Mouse (Mus musculus) stomach, embryonic 14.5 days (tissue): ENCODE results near the gene Pth2. TPM values are rescaled to one million over a fixed set of nuclear protein-coding genes. Genes with fewer than 3 reads are reported as not detected.

Experiments
- ATAC-seq: fragments of 200-750 bp; cut with Nextera tagmentation; 2 replicates; pipeline ENCODE4 v1.8.0; 2017; ENCODE audit warnings: low read depth, moderate TSS enrichment; ENCODE audit not compliant: insufficient number of reproducible peaks, insufficient read depth, low FRiP score
- H3K27ac ChIP-seq: fragments of 300-500 bp; sonication (generic); 2 replicates; pipeline ENCODE4 v1.5.1; 2014; ENCODE audit warnings: mild to moderate bottlenecking, low read length, moderate library complexity, mixed read lengths
- H3K27me3 ChIP-seq: fragments of 300-500 bp; sonication (generic); 2 replicates; pipeline ENCODE4 v1.6.1; 2014; ENCODE audit warnings: low read length, control low read depth, mixed read lengths; ENCODE audit not compliant: control insufficient read depth, insufficient read depth
- H3K36me3 ChIP-seq: fragments of 300-500 bp; sonication (generic); 2 replicates; pipeline ENCODE4 v1.6.1; 2014; ENCODE audit warnings: mild to moderate bottlenecking, control low read depth, low read length, moderate library complexity, mixed read lengths; ENCODE audit not compliant: control insufficient read depth, insufficient read depth
- H3K4me1 ChIP-seq: fragments of 300-500 bp; sonication (generic); 2 replicates; pipeline ENCODE4 v1.6.1; 2014; ENCODE audit warnings: low read length, control low read depth, mixed read lengths; ENCODE audit not compliant: control insufficient read depth, insufficient read depth
- H3K4me2 ChIP-seq: fragments of 300-500 bp; sonication (generic); replicated peaks from 2 replicates; pipeline ENCODE4 v1.6.1; 2014; ENCODE audit warnings: low read depth, low read length, control low read depth
- H3K4me3 ChIP-seq: fragments of 300-500 bp; sonication (generic); 2 replicates; pipeline ENCODE4 v1.5.1; 2014; ENCODE audit warnings: low read depth, low read length, control low read depth
- H3K9ac ChIP-seq: fragments of 300-500 bp; sonication (generic); replicated peaks from 2 replicates; pipeline ENCODE4 v1.6.1; 2014; ENCODE audit warnings: low read depth, mild to moderate bottlenecking, control low read depth, low read length, moderate library complexity, mixed read lengths
- H3K9me3 ChIP-seq: fragments of 300-500 bp; sonication (generic); 2 replicates; pipeline ENCODE4 v1.6.1; 2016; ENCODE audit warnings: low read depth, low read length, control low read depth; ENCODE audit not compliant: control insufficient read depth
- WGBS: fragments of 180-500 bp; shearing (Covaris S2); extraction: QIAGEN DNeasy Blood & Tissue Kit; methylation state at CpG from one replicate; pipeline ENCODE4 v1.1.7; 2014; 5-methylcytosine and 5-hydroxymethylcytosine counted together
- polyA plus RNA-seq: library from polyadenylated mRNA; unstranded; fragments of >200 nt; fragmentation: Nextera tagmentation; extraction: Ambion mirVana; gene quantifications from 2 replicates; pipeline ENCODE4 v1.2.1, GENCODE M21; 2014

Gene Pth2
- polyA plus RNA-seq, 1 experiment from 2014 or later, result not detected

- H3K27ac ChIP-seq, result no peak within 1 kb of the TSS
- peak within 1 kb of the TSS; percentile 35 for H3K4me3 ChIP-seq
- H3K27me3 ChIP-seq, result peaks cover 54% of the 10 kb centered on the region
- peak within 1 kb of the TSS; percentile 70 for H3K4me2 ChIP-seq
- 0 out of 2 replicates have a peak within 1 kb of the TSS, but pooled peaks have one; percentile 22 for H3K9ac ChIP-seq
- no peaks in the 10 kb centered on the region for H3K9me3 ChIP-seq
- WGBS, result 1% methylated on average over 32 of the region's 41 CpGs
- H3K36me3 ChIP-seq, result peaks cover 10% of the 10 kb centered on the region
- peaks cover 4% of the 10 kb centered on the region; the same call in 1 of the 2 replicates for H3K4me1 ChIP-seq
- no peak for ATAC-seq
Measured at GRCm38 (mm10) chr7:45163735-45164490, 16.9 kb upstream of the Pth2 start, which contains the start of gene Slc17a7. Slc17a7 (plus strand) TSS chr7:45163949.

DNA sequence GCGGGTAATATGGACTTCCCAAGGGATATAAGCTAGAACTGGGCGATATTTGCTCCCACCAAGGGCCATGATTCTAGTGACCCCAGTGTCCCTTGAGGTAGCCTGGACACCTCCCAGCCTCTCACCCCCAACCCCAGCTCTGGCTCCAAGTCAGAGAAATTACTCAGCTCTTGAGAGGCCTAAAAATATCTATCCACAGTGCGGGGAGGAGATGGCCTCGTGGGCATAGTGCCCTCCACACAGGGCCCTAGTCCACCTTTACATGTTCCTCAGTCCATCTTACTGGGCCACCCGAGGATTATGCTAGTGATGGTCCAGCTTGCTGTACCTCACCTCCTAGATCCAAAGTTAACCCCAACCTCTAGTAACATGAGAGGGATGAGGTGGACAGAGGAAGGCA, 16.0 kb upstream of the Pth2 start:
- Histone ChIP-seq H3K27ac (no peak overlapping the region), H3K4me1 (peaks cover 4% of the 10 kb centered on the region; the same call in 1 of the 2 replicates), H3K9ac (no peak overlapping the region), H3K4me3 (no peak overlapping the region), H3K27me3 (peaks cover 63% of the 10 kb centered on the region), H3K4me2 (no peak overlapping the region), H3K9me3 (peaks cover 7% of the 10 kb centered on the region), H3K36me3 (peaks cover 6% of the 10 kb centered on the region)
- WGBS, result 73% methylated on average over 5 of the region's 5 CpGs
- ATAC-seq, result no peak

- H3K4me1 ChIP-seq, result peaks cover 4% of the 10 kb centered on the region; the same call in 1 of the 2 replicates
- peaks cover 13% of the 10 kb centered on the region for H3K9me3 ChIP-seq
- H3K27ac ChIP-seq, result no peak overlapping the region
- no peak overlapping the region for H3K4me3 ChIP-seq
- H3K36me3 ChIP-seq, result no peaks in the 10 kb centered on the region
- H3K9ac ChIP-seq, result no peak overlapping the region
- no peak overlapping the region for H3K4me2 ChIP-seq
- no peak for ATAC-seq
- peaks cover 63% of the 10 kb centered on the region for H3K27me3 ChIP-seq
- 54% methylated on average over 11 of the region's 11 CpGs for WGBS
Measured at GRCm38 (mm10) chr7:45165701-45166100, 15.1 kb upstream of the Pth2 start.

DNA sequence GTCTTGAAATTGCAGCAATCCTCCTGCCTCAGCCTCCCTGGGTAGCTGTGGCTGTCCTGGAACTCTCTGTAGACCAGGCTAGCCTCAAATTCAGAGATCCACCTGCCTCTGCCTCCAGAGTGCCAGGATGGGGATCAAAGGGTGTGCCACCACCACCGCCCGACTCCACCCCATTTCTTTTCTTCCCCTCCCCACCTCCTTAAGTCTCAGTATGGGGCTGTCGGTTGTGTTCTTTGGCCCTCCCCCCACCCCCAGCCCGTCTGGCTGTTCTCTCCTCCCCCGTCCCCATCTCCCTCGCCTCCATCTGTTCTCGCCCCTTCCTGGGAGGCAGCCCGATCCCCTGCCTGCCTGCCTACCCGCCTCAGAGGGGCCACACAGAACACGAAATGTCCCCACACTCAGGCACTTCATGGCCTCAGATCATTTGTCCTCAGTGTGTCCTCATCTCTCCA, 13.8 kb upstream of the Pth2 start:
- Histone ChIP-seq H3K4me2 (no peak overlapping the region), H3K27me3 (peaks cover 64% of the 10 kb centered on the region), H3K27ac (no peak overlapping the region), H3K4me3 (no peak overlapping the region), H3K4me1 (peaks cover 4% of the 10 kb centered on the region; the same call in 1 of the 2 replicates), H3K9ac (no peak overlapping the region), H3K9me3 (peaks cover 13% of the 10 kb centered on the region), H3K36me3 (no peaks in the 10 kb centered on the region)
- 19% methylated on average over 10 of the region's 10 CpGs for WGBS
- no peak for ATAC-seq

- Histone ChIP-seq H3K36me3 (no peaks in the 10 kb centered on the region), H3K9me3 (peaks cover 13% of the 10 kb centered on the region), H3K4me3 (no peak overlapping the region), H3K4me2 (no peak overlapping the region), H3K9ac (no peak overlapping the region), H3K27ac (no peak overlapping the region), H3K27me3 (peaks cover 62% of the 10 kb centered on the region), H3K4me1 (peaks cover 4% of the 10 kb centered on the region; the same call in 1 of the 2 replicates)
- ATAC-seq, result no peak
- WGBS, result 3% methylated on average over 19 of the region's 19 CpGs
Measured at GRCm38 (mm10) chr7:45167761-45168445, 12.9 kb upstream of the Pth2 start.

- Histone ChIP-seq H3K27ac (no peak overlapping the region), H3K27me3 (peaks cover 60% of the 10 kb centered on the region), H3K4me2 (no peak overlapping the region), H3K9me3 (peaks cover 13% of the 10 kb centered on the region), H3K36me3 (no peaks in the 10 kb centered on the region), H3K4me1 (peaks cover 4% of the 10 kb centered on the region; the same call in 1 of the 2 replicates), H3K4me3 (no peak overlapping the region), H3K9ac (no peak overlapping the region)
- no peak for ATAC-seq
- WGBS, result 6% methylated on average over 24 of the region's 24 CpGs
Measured at GRCm38 (mm10) chr7:45168656-45169055, 12.1 kb upstream of the Pth2 start.

- Histone ChIP-seq H3K27me3 (peaks cover 56% of the 10 kb centered on the region), H3K9ac (no peak overlapping the region), H3K9me3 (peaks cover 13% of the 10 kb centered on the region), H3K4me3 (no peak overlapping the region), H3K27ac (no peak overlapping the region), H3K4me2 (no peak overlapping the region), H3K4me1 (no peaks in the 10 kb centered on the region), H3K36me3 (no peaks in the 10 kb centered on the region)
- ATAC-seq, result no peak
- WGBS, result 91% methylated on average over 3 of the region's 3 CpGs
Measured at GRCm38 (mm10) chr7:45169495-45169894, 11.3 kb upstream of the Pth2 start.

GRCm38 (mm10) chr7:45172974-45173373, 7.8 kb upstream of the Pth2 start:
- Histone ChIP-seq H3K9me3 (peaks cover 13% of the 10 kb centered on the region), H3K4me1 (peaks cover 4% of the 10 kb centered on the region; the same call in 1 of the 2 replicates), H3K27me3 (peaks cover 53% of the 10 kb centered on the region), H3K4me3 (no peak overlapping the region), H3K36me3 (no peaks in the 10 kb centered on the region), H3K4me2 (no peak overlapping the region), H3K9ac (no peak overlapping the region), H3K27ac (no peak overlapping the region)
- no peak for ATAC-seq
- WGBS, result 58% methylated on average over 7 of the region's 7 CpGs
